Mouse (Mus musculus) inflammation-experienced regulatory T-cells, adult 6 months (primary cell): ENCODE results near the gene P2rx1. TPM values are rescaled to one million over a fixed set of nuclear protein-coding genes. Genes with fewer than 3 reads are reported as not detected.

ENCODE experiments used
- ATAC-seq: one replicate; pipeline ENCODE4 v1.8.0; 2017
- polyA plus RNA-seq, 3 experiments: library from polyadenylated mRNA; unstranded; fragments of 100-300 nt; shearing (Covaris generic); gene quantifications; one replicate each; pipeline ENCODE4 v1.2.1; 2017

Gene P2rx1
- polyA plus RNA-seq, 3 experiments from 2014 or later, result not detected

- no peak for ATAC-seq
Observed at GRCm38 (mm10) chr11:72987807-72988206, 11.1 kb upstream of the P2rx1 start.

- ATAC-seq, result no peak
Observed at GRCm38 (mm10) chr11:72989044-72989443, 9.9 kb upstream of the P2rx1 start.

- no peak for ATAC-seq
Observed at GRCm38 (mm10) chr11:72990688-72991087, 8.2 kb upstream of the P2rx1 start.

GRCm38 (mm10) chr11:72991961-72992360 is 6.9 kb upstream of the P2rx1 start:
- ATAC-seq, result no peak

GRCm38 (mm10) chr11:72996346-72996745 is 2.6 kb upstream of the P2rx1 start:
- ATAC-seq, result no peak

GRCm38 (mm10) chr11:72996781-72997180 is 2.1 kb upstream of the P2rx1 start:
- ATAC-seq, result no peak

- ATAC-seq, result no peak
Observed at GRCm38 (mm10) chr11:72997529-72998326, 1.2 kb upstream of the P2rx1 start.

GRCm38 (mm10) chr11:73001029-73001428 is 2.1 kb downstream of the P2rx1 start:
- ATAC-seq, result no peak

- ATAC-seq, result peak; percentile 71
Observed at GRCm38 (mm10) chr11:73006377-73006776, 7.5 kb downstream of the P2rx1 start.

GRCm38 (mm10) chr11:73007113-73007512 is 8.2 kb downstream of the P2rx1 start:
- no peak for ATAC-seq

GRCm38 (mm10) chr11:73007698-73008481 is 9.0 kb downstream of the P2rx1 start:
- no peak for ATAC-seq

- ATAC-seq, result no peak
Observed at GRCm38 (mm10) chr11:73008826-73009225, 9.9 kb downstream of the P2rx1 start.

- ATAC-seq, result no peak
Observed at GRCm38 (mm10) chr11:73009531-73010274, 10.8 kb downstream of the P2rx1 start.

- ATAC-seq, result no peak
Observed at GRCm38 (mm10) chr11:73013981-73014380, 15.1 kb downstream of the P2rx1 start.

GRCm38 (mm10) chr11:73014831-73015344 is 16.0 kb downstream of the P2rx1 start:
- ATAC-seq, result no peak

- no peak for ATAC-seq
Observed at GRCm38 (mm10) chr11:73015391-73016102, 16.6 kb downstream of the P2rx1 start.

GRCm38 (mm10) chr11:73016103-73016420 is 17.2 kb downstream of the P2rx1 start:
- no peak for ATAC-seq

- peak; percentile 92 for ATAC-seq
Observed at GRCm38 (mm10) chr11:73018471-73019146, 19.7 kb downstream of the P2rx1 start, which contains the start of gene Camkk1. Camkk1 (plus strand) TSS chr11:73019008.

- peak; percentile 82 for ATAC-seq
Observed at GRCm38 (mm10) chr11:73019147-73019795, 20.4 kb downstream of the P2rx1 start.

- ATAC-seq, result no peak
Observed at GRCm38 (mm10) chr11:73020953-73021800, 22.3 kb downstream of the P2rx1 start.
